Mouse (Mus musculus) forebrain, embryonic 14.5 days (tissue): ENCODE results near the gene Armc10. TPM values are rescaled to one million over a fixed set of nuclear protein-coding genes. Genes with fewer than 3 reads are reported as not detected.

Experiments
- ATAC-seq: fragments of 200-750 bp; cut with Nextera tagmentation; 2 replicates; pipeline ENCODE4 v1.8.0; 2017; ENCODE audit warnings: mild to moderate bottlenecking, moderate library complexity
- DNase-seq: peaks from one replicate; pipeline ENCODE4 v3.0.0-alpha.2; 2015; ENCODE audit warnings: low spot score
- H3K27ac ChIP-seq: fragments of 300-500 bp; sonication (generic); 2 replicates; pipeline ENCODE4 v1.5.1; 2014; ENCODE audit warnings: low read depth, mild to moderate bottlenecking, control low read depth, low read length, moderate library complexity
- H3K27me3 ChIP-seq: fragments of 300-500 bp; sonication (generic); replicated peaks from 2 replicates; pipeline ENCODE4 v1.6.1; 2014; ENCODE audit warnings: low read length, control low read depth, mixed read lengths; ENCODE audit not compliant: control insufficient read depth, insufficient read depth
- H3K36me3 ChIP-seq: fragments of 300-500 bp; sonication (generic); 2 replicates; pipeline ENCODE4 v1.6.1; 2014; ENCODE audit warnings: low read length, control low read depth; ENCODE audit not compliant: control insufficient read depth, insufficient read depth
- H3K4me1 ChIP-seq: fragments of 300-500 bp; sonication (generic); 2 replicates; pipeline ENCODE4 v1.6.1; 2014; ENCODE audit warnings: antibody characterized with exemption, low read length, control low read depth; ENCODE audit not compliant: control insufficient read depth, insufficient read depth
- H3K4me2 ChIP-seq: fragments of 300-500 bp; sonication (generic); 2 replicates; pipeline ENCODE4 v1.6.1; 2014; ENCODE audit warnings: mild to moderate bottlenecking, control low read depth, low read length
- H3K4me3 ChIP-seq: fragments of 300-500 bp; sonication (generic); 2 replicates; pipeline ENCODE4 v1.5.1; 2014; ENCODE audit warnings: low read depth, low read length, control low read depth
- H3K9ac ChIP-seq: fragments of 300-500 bp; sonication (generic); 2 replicates; pipeline ENCODE4 v1.6.1; 2014; ENCODE audit warnings: mild to moderate bottlenecking, low read length, control low read depth, moderate library complexity
- H3K9me3 ChIP-seq: fragments of 300-500 bp; sonication (generic); replicated peaks from 2 replicates; pipeline ENCODE4 v1.6.1; 2016; ENCODE audit warnings: low read length, control low read depth, mixed read lengths; ENCODE audit not compliant: control insufficient read depth
- WGBS: fragments of 180-500 bp; shearing (Covaris S2); extraction: QIAGEN DNeasy Blood & Tissue Kit; methylation state at CpG from one replicate; pipeline ENCODE4 v1.1.7; 2014; 5-methylcytosine and 5-hydroxymethylcytosine counted together
- polyA plus RNA-seq: library from polyadenylated mRNA; unstranded; fragments of >200 nt; fragmentation: Nextera tagmentation; extraction: Ambion mirVana; gene quantifications from 2 replicates; pipeline ENCODE4 v1.2.1, GENCODE M21; 2014

Gene Armc10
- polyA plus RNA-seq, 1 experiment from 2014 or later = 93.3 TPM

DNA sequence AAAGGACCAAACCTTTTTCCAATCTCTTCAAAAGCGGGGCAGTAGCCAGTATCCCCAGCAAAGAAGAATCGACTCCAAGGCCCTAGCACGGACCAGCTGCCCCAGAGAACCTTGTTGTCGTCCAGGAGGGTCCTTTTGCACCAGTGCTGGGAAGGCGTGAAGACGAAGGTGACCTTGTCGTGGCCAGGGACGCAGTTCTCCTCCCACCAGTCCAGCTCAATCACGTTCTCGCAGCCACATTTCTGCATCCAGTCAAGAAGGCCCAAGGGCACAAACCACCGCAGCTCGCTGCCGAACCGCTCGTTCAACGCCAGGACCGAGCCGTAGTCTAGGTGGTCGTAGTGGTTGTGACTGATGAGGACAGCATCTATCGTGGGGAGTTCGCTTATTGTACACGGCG lies 29.9 kb downstream of the Armc10 start:
- DNase-seq = no peak
- H3K27ac ChIP-seq = no peak overlapping the region
- no peaks in the 10 kb centered on the region for H3K4me1 ChIP-seq
- 96% methylated on average over 23 of the region's 23 CpGs for WGBS
- H3K27me3 ChIP-seq = no peaks in the 10 kb centered on the region
- H3K9me3 ChIP-seq = no peaks in the 10 kb centered on the region
- no peak overlapping the region for H3K4me2 ChIP-seq
- no peak overlapping the region for H3K4me3 ChIP-seq
- no peak for ATAC-seq
- H3K9ac ChIP-seq = no peak overlapping the region
- peaks cover 33% of the 10 kb centered on the region for H3K36me3 ChIP-seq

DNA sequence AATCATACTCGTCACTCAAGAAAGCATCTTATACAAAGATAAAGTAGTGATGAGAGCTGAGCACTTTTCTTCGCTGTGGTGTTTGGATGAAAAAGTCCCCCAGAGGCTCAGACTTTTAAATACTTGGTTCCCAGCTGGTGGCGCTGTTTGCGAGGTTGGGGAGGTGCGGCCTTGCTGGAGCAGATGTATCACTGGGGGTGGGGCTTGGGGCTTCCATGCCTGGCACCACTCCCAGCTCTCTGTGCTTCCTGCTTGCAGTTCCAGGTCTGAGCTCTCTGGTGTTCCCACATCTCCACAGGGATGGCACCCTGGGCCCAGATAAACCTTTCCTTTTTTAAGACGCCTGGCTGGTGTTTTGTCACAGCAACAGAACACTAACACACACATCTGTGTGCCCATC lies 32.3 kb downstream of the Armc10 start:
- DNase-seq = no peak
- no peak overlapping the region for H3K9ac ChIP-seq
- no peaks in the 10 kb centered on the region for H3K27me3 ChIP-seq
- no peak overlapping the region for H3K4me2 ChIP-seq
- H3K27ac ChIP-seq = no peak overlapping the region
- no peak for ATAC-seq
- peaks cover 43% of the 10 kb centered on the region for H3K36me3 ChIP-seq
- H3K9me3 ChIP-seq = no peaks in the 10 kb centered on the region
- no peak overlapping the region for H3K4me3 ChIP-seq
- 96% methylated on average over 6 of the region's 6 CpGs for WGBS
- H3K4me1 ChIP-seq = no peaks in the 10 kb centered on the region

DNA sequence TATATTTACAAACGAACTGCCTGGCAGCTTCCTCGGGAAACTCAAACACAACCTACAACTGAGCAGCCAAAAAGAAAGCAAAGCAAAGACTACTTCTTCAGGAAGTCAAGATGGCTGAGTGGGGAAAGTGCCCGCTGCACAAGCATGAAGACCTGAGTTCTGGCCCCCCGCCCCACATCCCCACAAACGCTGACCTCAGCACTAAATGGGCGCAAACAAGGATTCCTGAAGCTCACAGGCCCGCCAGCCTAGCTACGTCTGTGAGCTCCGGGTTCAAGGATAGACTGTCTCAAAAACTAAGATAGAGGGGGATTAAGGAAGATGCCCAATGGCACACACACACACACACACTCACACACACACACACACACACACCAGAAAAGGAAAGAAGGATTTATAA lies 32.8 kb downstream of the Armc10 start:
- no peak overlapping the region for H3K4me3 ChIP-seq
- H3K9ac ChIP-seq = no peak overlapping the region
- peaks cover 46% of the 10 kb centered on the region for H3K36me3 ChIP-seq
- ATAC-seq (no peak), DNase-seq (no peak)
- H3K27me3 ChIP-seq = no peaks in the 10 kb centered on the region
- H3K4me2 ChIP-seq = no peak overlapping the region
- no peak overlapping the region for H3K27ac ChIP-seq
- 97% methylated on average over 9 of the region's 9 CpGs for WGBS
- no peaks in the 10 kb centered on the region for H3K4me1 ChIP-seq
- H3K9me3 ChIP-seq = no peaks in the 10 kb centered on the region

DNA sequence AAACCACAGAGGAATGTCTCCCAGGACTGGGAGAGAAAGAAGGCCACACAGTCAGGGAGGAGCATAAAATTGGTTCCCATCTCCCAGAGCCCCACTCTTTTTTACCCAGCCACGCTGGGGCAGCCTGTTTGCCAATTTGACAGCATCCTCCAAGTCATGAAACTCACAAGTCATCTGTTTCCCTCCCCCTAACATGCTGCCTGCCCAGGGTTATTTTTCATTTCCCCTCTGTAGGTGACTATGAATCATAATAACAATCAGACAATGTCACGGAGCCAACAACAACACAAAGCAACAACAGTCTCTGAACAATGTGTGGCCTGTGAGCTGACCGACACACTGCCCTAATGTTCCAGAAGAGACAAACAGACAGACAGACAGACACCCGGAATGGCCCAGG lies 34.4 kb downstream of the Armc10 start:
- Histone ChIP-seq H3K27me3 (no peaks in the 10 kb centered on the region), H3K4me3 (no peak overlapping the region), H3K4me2 (no peak overlapping the region), H3K27ac (no peak overlapping the region), H3K4me1 (no peaks in the 10 kb centered on the region), H3K9ac (no peak overlapping the region), H3K9me3 (no peaks in the 10 kb centered on the region; the same call in 1 of the 2 replicates), H3K36me3 (peaks cover 35% of the 10 kb centered on the region)
- ATAC-seq = no peak
- WGBS = 82% methylated on average over 4 of the region's 4 CpGs
- no peak for DNase-seq

DNA sequence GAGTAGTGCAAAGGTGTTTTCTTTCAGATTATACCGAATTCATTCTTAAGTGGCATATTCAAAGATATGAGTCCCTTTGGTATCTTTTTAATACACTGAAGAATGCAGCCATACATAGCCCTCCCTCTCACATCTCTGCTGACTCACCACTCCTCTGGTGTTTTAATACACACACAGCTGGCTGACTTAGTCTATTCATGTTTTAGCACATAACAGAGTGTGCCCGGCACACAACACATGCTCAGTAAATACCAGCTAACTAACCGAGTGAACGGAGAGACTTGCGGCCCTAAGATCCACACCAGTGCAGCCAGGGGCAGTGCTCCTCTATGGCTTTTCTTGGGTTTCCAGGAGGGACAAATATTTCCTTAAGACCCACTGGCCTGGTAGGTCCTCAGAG lies 35.3 kb downstream of the Armc10 start:
- no peak for ATAC-seq
- Histone ChIP-seq H3K27me3 (no peaks in the 10 kb centered on the region), H3K9ac (no peak overlapping the region), H3K36me3 (peaks cover 26% of the 10 kb centered on the region), H3K4me1 (no peaks in the 10 kb centered on the region), H3K27ac (no peak overlapping the region), H3K9me3 (no peaks in the 10 kb centered on the region; the same call in 1 of the 2 replicates), H3K4me3 (no peak overlapping the region), H3K4me2 (no peak overlapping the region)
- WGBS = 85% methylated on average over 5 of the region's 5 CpGs
- no peak for DNase-seq

DNA sequence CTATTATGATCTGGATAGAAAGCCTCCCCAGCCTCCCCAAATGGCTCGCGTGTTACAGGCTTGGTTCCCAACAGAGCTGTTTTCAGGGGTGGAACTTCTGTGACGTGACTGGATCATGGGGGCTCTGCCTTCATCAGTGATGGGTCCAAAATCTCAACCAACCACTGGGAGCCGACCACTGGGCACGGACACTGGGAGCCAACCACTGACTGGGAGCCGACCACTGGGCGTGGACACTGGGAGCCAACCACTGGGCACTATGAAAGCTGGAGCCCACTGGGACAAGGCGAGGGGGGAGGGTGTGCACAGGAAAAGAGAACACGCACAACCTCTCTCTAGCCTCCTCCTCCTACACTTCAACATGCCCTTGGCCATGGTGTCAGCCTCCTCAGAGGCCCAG lies 38.2 kb downstream of the Armc10 start:
- Histone ChIP-seq H3K27me3 (no peaks in the 10 kb centered on the region), H3K4me2 (no peak overlapping the region), H3K4me3 (no peak overlapping the region), H3K9me3 (no peaks in the 10 kb centered on the region; the same call in 1 of the 2 replicates), H3K4me1 (no peaks in the 10 kb centered on the region), H3K9ac (no peak overlapping the region), H3K36me3 (peaks cover 21% of the 10 kb centered on the region), H3K27ac (no peak overlapping the region)
- ATAC-seq = no peak
- DNase-seq = no peak
- 91% methylated on average over 9 of the region's 9 CpGs for WGBS

DNA sequence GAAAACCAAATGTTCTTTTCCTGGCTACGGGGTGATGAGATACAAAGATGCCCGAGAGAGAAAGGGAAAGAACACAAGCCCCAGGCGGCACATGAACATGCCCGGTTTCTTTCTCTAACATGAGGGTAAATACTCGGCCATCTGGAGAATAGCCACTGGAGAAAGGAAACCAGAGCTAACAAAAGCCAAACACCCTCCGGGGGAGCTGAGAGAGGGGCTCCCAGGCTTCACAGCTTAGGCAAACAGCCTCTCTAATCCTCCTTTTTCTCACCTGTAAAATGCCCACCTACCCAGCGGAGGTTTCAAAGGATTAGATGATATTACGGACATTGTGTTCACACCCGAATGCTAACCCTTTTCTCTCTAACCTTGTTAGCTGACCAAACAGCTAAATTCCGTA lies 39.4 kb downstream of the Armc10 start:
- no peaks in the 10 kb centered on the region; the same call in 1 of the 2 replicates for H3K9me3 ChIP-seq
- no peak overlapping the region for H3K9ac ChIP-seq
- peaks cover 18% of the 10 kb centered on the region for H3K36me3 ChIP-seq
- ATAC-seq = no peak
- no peaks in the 10 kb centered on the region for H3K4me1 ChIP-seq
- H3K27me3 ChIP-seq = no peaks in the 10 kb centered on the region
- H3K27ac ChIP-seq = no peak overlapping the region
- 72% methylated on average over 10 of the region's 10 CpGs for WGBS
- no peak overlapping the region for H3K4me2 ChIP-seq
- no peak overlapping the region for H3K4me3 ChIP-seq
- no peak for DNase-seq

DNA sequence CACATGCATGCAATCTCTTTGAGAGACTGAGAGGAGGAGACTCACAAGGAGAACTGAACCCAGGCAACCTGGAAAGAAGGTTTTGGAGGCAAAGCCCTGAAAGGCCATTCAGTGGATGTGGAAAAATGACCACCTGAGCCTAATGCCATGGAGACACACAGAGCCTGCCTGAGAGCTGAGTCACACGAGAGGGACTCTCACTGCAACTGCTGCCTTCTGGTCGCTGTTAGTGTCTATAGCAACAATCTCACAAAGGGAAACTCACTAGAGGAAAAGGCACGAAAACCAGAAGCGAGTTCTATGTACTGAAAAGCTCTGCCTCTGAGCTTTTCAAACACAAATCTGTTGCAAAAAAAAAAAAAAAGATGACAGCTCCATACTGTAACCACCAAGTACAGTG lies 41.4 kb downstream of the Armc10 start:
- Histone ChIP-seq H3K9ac (no peak overlapping the region), H3K27ac (no peak overlapping the region), H3K4me3 (no peak overlapping the region)

DNA sequence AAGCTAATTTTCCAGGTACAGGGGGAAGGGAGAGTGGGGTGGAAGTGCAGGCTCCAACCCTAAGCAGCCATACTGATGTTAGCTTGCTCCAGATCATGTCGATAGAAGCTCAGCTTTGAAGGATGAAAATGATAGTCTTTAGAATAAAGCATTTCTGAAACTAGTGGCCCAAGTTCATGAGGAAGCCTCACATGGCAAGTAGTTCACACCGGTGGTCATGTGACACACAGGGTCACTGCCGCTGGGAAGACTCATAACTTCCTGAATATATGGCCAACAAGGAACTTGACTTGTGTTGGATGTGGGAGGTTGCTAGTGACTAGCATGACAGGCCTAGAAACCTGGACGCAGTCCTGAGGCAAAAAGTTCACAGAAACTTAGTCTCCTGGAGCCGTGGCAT lies 46.6 kb downstream of the Armc10 start:
- DNase-seq = no peak

More for the DNA sequence above, 41.4 kb downstream of the Armc10 start:
- no peaks in the 10 kb centered on the region for H3K4me1 ChIP-seq
- 81% methylated on average over 4 of the region's 4 CpGs for WGBS
- no peak for DNase-seq
- ATAC-seq = no peak
- no peaks in the 10 kb centered on the region for H3K27me3 ChIP-seq
- H3K36me3 ChIP-seq = peaks cover 12% of the 10 kb centered on the region; the same call in 1 of the 2 replicates
- H3K9me3 ChIP-seq = no peaks in the 10 kb centered on the region; the same call in 1 of the 2 replicates
- no peak overlapping the region for H3K4me2 ChIP-seq

More for the DNA sequence above, 46.6 kb downstream of the Armc10 start:
- Histone ChIP-seq H3K27me3 (no peaks in the 10 kb centered on the region), H3K4me1 (no peaks in the 10 kb centered on the region), H3K9ac (no peak overlapping the region), H3K9me3 (no peaks in the 10 kb centered on the region), H3K4me3 (no peak overlapping the region), H3K36me3 (no peaks in the 10 kb centered on the region), H3K27ac (no peak overlapping the region), H3K4me2 (no peak overlapping the region)
- no peak for ATAC-seq
- 93% methylated on average over 5 of the region's 5 CpGs for WGBS
